Mouse (Mus musculus): Measurements from ENCODE around the gene Nsun2. TPM values are rescaled to one million over a fixed set of nuclear protein-coding genes. Genes with fewer than 3 reads are reported as not detected.

Nsun2 gene
- polyA plus RNA-seq, 2 experiments, result 102 to 134 TPM

GRCm38 (mm10) chr13:69610751-69611397, 77.3 kb downstream of the Nsun2 start:
- ATAC-seq (ENCODE audit: low FRiP score, low read depth), result no peak; the same call in 1 of the 2 replicates

GRCm38 (mm10) chr13:69611398-69612174, 78.0 kb downstream of the Nsun2 start, which contains the start of gene Srd5a1:
Srd5a1 (minus strand) TSS chr13:69611442.
- DNase-seq (ENCODE audit: low spot score), result peak; percentile 99
- Histone ChIP-seq H3K4me3 (replicated peaks; ENCODE audit: low read length) (peak within 1 kb of the TSS; percentile 83), H3K9me3 (ENCODE audit: control insufficient read depth, low read length) (no peaks in the 10 kb centered on the region), H3K36me3 (ENCODE audit: control insufficient read depth, insufficient read depth, low read length) (peaks cover 25% of the 10 kb centered on the region), H3K9ac (ENCODE audit: low read depth, low read length, severe bottlenecking) (peak within 1 kb of the TSS; percentile 72), H3K4me1 (ENCODE audit: control insufficient read depth, insufficient read depth, low read length) (0 out of 2 replicates have a peak, but pooled peaks cover 4% of the 10 kb centered on the region), H3K27me3 (ENCODE audit: control insufficient read depth, insufficient read depth, low read length) (no peaks in the 10 kb centered on the region), H3K4me2 (replicated peaks; ENCODE audit: low read depth, low read length, severe bottlenecking) (peak within 1 kb of the TSS; percentile 86), H3K27ac (replicated peaks; ENCODE audit: low read depth, low read length) (peak within 1 kb of the TSS; percentile 43; the same call in 1 of the 2 replicates)
- no peak for TF ChIP-seq POLR2A (IDR thresholded peaks at IDR 0.05; ENCODE audit: borderline replicate concordance, extremely low read depth, insufficient read depth, insufficient read length)
- WGBS, result under 1% methylated on average over 68 of the region's 69 CpGs
- ATAC-seq (ENCODE audit: low FRiP score, low read depth), result peak; percentile 99

More at GRCm38 (mm10) chr13:69610751-69611397, 77.3 kb downstream of the Nsun2 start:
- H3K36me3 ChIP-seq (ENCODE audit: control insufficient read depth, insufficient read depth, low read length), result peaks cover 18% of the 10 kb centered on the region
- no peaks in the 10 kb centered on the region for H3K9me3 ChIP-seq (ENCODE audit: control insufficient read depth, low read length)
- 0 out of 2 replicates have a peak, but pooled peaks cover 4% of the 10 kb centered on the region for H3K4me1 ChIP-seq (ENCODE audit: control insufficient read depth, insufficient read depth, low read length)
- TF ChIP-seq POLR2A (IDR thresholded peaks at IDR 0.05; ENCODE audit: borderline replicate concordance, extremely low read depth, insufficient read depth, insufficient read length), result no peak
- no peaks in the 10 kb centered on the region for H3K27me3 ChIP-seq (ENCODE audit: control insufficient read depth, insufficient read depth, low read length)
- peak overlapping the region; percentile 83 for H3K4me3 ChIP-seq (replicated peaks; ENCODE audit: low read length)
- no peak overlapping the region for H3K27ac ChIP-seq (replicated peaks; ENCODE audit: low read depth, low read length)
- H3K9ac ChIP-seq (ENCODE audit: low read depth, low read length, severe bottlenecking), result peak overlapping the region; percentile 64
- WGBS, result under 1% methylated on average over 36 of the region's 40 CpGs
- peak overlapping the region; percentile 86 for H3K4me2 ChIP-seq (replicated peaks; ENCODE audit: low read depth, low read length, severe bottlenecking)
- DNase-seq (ENCODE audit: low spot score), result peak; percentile 30

GRCm38 (mm10) chr13:69612175-69612544, 78.6 kb downstream of the Nsun2 start:
- DNase-seq (ENCODE audit: low spot score) (no peak), ATAC-seq (ENCODE audit: low FRiP score, low read depth) (no peak)
- no peaks in the 10 kb centered on the region for H3K9me3 ChIP-seq (ENCODE audit: control insufficient read depth, low read length)
- 0 out of 2 replicates have a peak, but pooled peaks cover 4% of the 10 kb centered on the region for H3K4me1 ChIP-seq (ENCODE audit: control insufficient read depth, insufficient read depth, low read length)
- peak overlapping the region; percentile 72 for H3K9ac ChIP-seq (ENCODE audit: low read depth, low read length, severe bottlenecking)
- H3K36me3 ChIP-seq (ENCODE audit: control insufficient read depth, insufficient read depth, low read length), result peaks cover 31% of the 10 kb centered on the region
- TF ChIP-seq POLR2A (IDR thresholded peaks at IDR 0.05; ENCODE audit: borderline replicate concordance, extremely low read depth, insufficient read depth, insufficient read length), result no peak
- peak overlapping the region; percentile 43; the same call in 1 of the 2 replicates for H3K27ac ChIP-seq (replicated peaks; ENCODE audit: low read depth, low read length)
- H3K27me3 ChIP-seq (ENCODE audit: control insufficient read depth, insufficient read depth, low read length), result no peaks in the 10 kb centered on the region
- WGBS, result under 1% methylated on average over 24 of the region's 24 CpGs
- peak overlapping the region; percentile 63 for H3K4me2 ChIP-seq (replicated peaks; ENCODE audit: low read depth, low read length, severe bottlenecking)
- peak overlapping the region; percentile 83 for H3K4me3 ChIP-seq (replicated peaks; ENCODE audit: low read length)

GRCm38 (mm10) chr13:69616716-69617115, 83.2 kb downstream of the Nsun2 start:
- peaks cover 70% of the 10 kb centered on the region for H3K36me3 ChIP-seq (ENCODE audit: control insufficient read depth, insufficient read depth, low read length)
- H3K27me3 ChIP-seq (ENCODE audit: control insufficient read depth, insufficient read depth, low read length), result no peaks in the 10 kb centered on the region
- DNase-seq (ENCODE audit: low spot score), result no peak
- 0 out of 2 replicates have a peak, but pooled peaks cover 4% of the 10 kb centered on the region for H3K4me1 ChIP-seq (ENCODE audit: control insufficient read depth, insufficient read depth, low read length)
- no peak overlapping the region for H3K4me2 ChIP-seq (replicated peaks; ENCODE audit: low read depth, low read length, severe bottlenecking)
- no peak for TF ChIP-seq POLR2A (IDR thresholded peaks at IDR 0.05; ENCODE audit: borderline replicate concordance, extremely low read depth, insufficient read depth, insufficient read length)
- no peak for ATAC-seq (ENCODE audit: low FRiP score, low read depth)
- WGBS, result 92% methylated on average over 6 of the region's 6 CpGs
- H3K27ac ChIP-seq (replicated peaks; ENCODE audit: low read depth, low read length), result no peak overlapping the region
- no peak overlapping the region for H3K4me3 ChIP-seq (replicated peaks; ENCODE audit: low read length)
- no peaks in the 10 kb centered on the region for H3K9me3 ChIP-seq (ENCODE audit: control insufficient read depth, low read length)
- no peak overlapping the region for H3K9ac ChIP-seq (ENCODE audit: low read depth, low read length, severe bottlenecking)

GRCm38 (mm10) chr13:69623843-69624242, 90.3 kb downstream of the Nsun2 start:
- Histone ChIP-seq H3K36me3 (ENCODE audit: control insufficient read depth, insufficient read depth, low read length) (peaks cover 89% of the 10 kb centered on the region), H3K9ac (ENCODE audit: low read depth, low read length, severe bottlenecking) (no peak overlapping the region), H3K9me3 (ENCODE audit: control insufficient read depth, low read length) (no peaks in the 10 kb centered on the region), H3K4me1 (ENCODE audit: control insufficient read depth, insufficient read depth, low read length) (no peaks in the 10 kb centered on the region), H3K27ac (replicated peaks; ENCODE audit: low read depth, low read length) (no peak overlapping the region), H3K4me3 (replicated peaks; ENCODE audit: low read length) (no peak overlapping the region), H3K4me2 (replicated peaks; ENCODE audit: low read depth, low read length, severe bottlenecking) (no peak overlapping the region), H3K27me3 (ENCODE audit: control insufficient read depth, insufficient read depth, low read length) (no peaks in the 10 kb centered on the region)
- 73% methylated on average over 5 of the region's 5 CpGs for WGBS
- no peak for TF ChIP-seq POLR2A (IDR thresholded peaks at IDR 0.05; ENCODE audit: borderline replicate concordance, extremely low read depth, insufficient read depth, insufficient read length)
- DNase-seq (ENCODE audit: low spot score) (no peak), ATAC-seq (ENCODE audit: low FRiP score, low read depth) (no peak)

Measured in limb, embryonic 14.5 days (tissue).